Mouse (Mus musculus) retina, postnatal 1 day (tissue): Measurements from ENCODE around the gene Usp19.

Source experiments
- DNase-seq: peaks from one replicate; pipeline ENCODE4 v3.0.0-alpha.2; 2012

Gene Usp19

GRCm38 (mm10) chr9:108469845-108470244 is 20.6 kb upstream of the Usp19 start:
- no peak for DNase-seq

GRCm38 (mm10) chr9:108474528-108474927 is 15.9 kb upstream of the Usp19 start:
- DNase-seq: peak; percentile 16

GRCm38 (mm10) chr9:108478638-108479156 is 11.7 kb upstream of the Usp19 start:
- peak; percentile 90 for DNase-seq

GRCm38 (mm10) chr9:108479241-108479640 is 11.2 kb upstream of the Usp19 start:
- DNase-seq: peak; percentile 54

GRCm38 (mm10) chr9:108479721-108480351 is 10.6 kb upstream of the Usp19 start, which contains the start of gene Lamb2:
TSS of gene Lamb2 (plus strand) at chr9:108479736.
- peak; percentile 93 for DNase-seq

- no peak for DNase-seq
These were observed 9.4 kb upstream of the Usp19 start for GRCm38 (mm10) chr9:108480813-108481519.

GRCm38 (mm10) chr9:108481520-108482210 is 8.7 kb upstream of the Usp19 start:
- DNase-seq: no peak

- DNase-seq: no peak
These were observed 7.2 kb upstream of the Usp19 start for GRCm38 (mm10) chr9:108483051-108483790.

GRCm38 (mm10) chr9:108484021-108484420 is 6.4 kb upstream of the Usp19 start:
- DNase-seq: no peak

GRCm38 (mm10) chr9:108485301-108485875 is 5.0 kb upstream of the Usp19 start:
- DNase-seq: no peak

- DNase-seq: no peak
These were observed 3.4 kb upstream of the Usp19 start for GRCm38 (mm10) chr9:108486973-108487530.

GRCm38 (mm10) chr9:108488403-108488802 is 2.0 kb upstream of the Usp19 start:
- no peak for DNase-seq

- no peak for DNase-seq
These were observed 1.2 kb upstream of the Usp19 start for GRCm38 (mm10) chr9:108489215-108489614.

- DNase-seq: no peak
These were observed 472 bp upstream of the Usp19 start for GRCm38 (mm10) chr9:108489702-108490558.

GRCm38 (mm10) chr9:108491286-108491580 is 831 bp downstream of the Usp19 start:
- DNase-seq: no peak

- no peak for DNase-seq
These were observed 1.8 kb downstream of the Usp19 start for GRCm38 (mm10) chr9:108492043-108492750.

GRCm38 (mm10) chr9:108493246-108493645 is 2.8 kb downstream of the Usp19 start:
- DNase-seq: no peak

- DNase-seq: no peak
These were observed 3.9 kb downstream of the Usp19 start for GRCm38 (mm10) chr9:108494146-108494825.

GRCm38 (mm10) chr9:108494905-108495304 is 4.5 kb downstream of the Usp19 start:
- DNase-seq: no peak

GRCm38 (mm10) chr9:108499231-108499630 is 8.8 kb downstream of the Usp19 start:
- DNase-seq: no peak
